Mouse (Mus musculus) colon, adult 2 months (tissue): ENCODE data around the gene Tac2. TPM values are rescaled to one million over a fixed set of nuclear protein-coding genes. Genes with fewer than 3 reads are reported as not detected.

ENCODE experiments used
- polyA plus RNA-seq: library from polyadenylated mRNA; depleted of rRNA; stranded (reverse); fragments of >200 nt; gene quantifications from 2 replicates; pipeline ENCODE4 v1.2.3, GENCODE M21; 2012; rRNA removed

Gene Tac2
- not detected in 2 replicates for polyA plus RNA-seq

DNA sequence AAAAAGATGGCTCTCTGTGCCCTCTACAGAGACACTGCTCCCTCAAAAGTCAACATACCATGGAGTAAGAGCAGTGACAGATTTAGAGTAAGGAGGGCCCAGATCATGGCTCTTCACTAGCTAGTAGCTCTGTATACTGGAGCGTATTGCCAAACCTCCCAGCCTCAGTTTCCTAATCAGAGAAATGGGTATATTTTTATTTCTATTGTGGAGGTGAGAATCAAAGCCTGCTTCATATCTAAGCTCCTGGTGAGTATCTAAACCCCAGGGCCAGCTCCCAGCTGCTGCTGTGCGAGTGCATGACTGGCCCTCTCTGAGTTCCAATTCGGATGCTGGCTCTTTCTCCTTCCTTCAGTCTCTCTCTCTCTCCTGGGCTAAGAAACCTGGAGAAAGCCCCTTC lies at the start of gene Tac2:
Gene Tac2 (plus strand): TSS at position 301 of the 400 bp plus-strand sequence.

DNA sequence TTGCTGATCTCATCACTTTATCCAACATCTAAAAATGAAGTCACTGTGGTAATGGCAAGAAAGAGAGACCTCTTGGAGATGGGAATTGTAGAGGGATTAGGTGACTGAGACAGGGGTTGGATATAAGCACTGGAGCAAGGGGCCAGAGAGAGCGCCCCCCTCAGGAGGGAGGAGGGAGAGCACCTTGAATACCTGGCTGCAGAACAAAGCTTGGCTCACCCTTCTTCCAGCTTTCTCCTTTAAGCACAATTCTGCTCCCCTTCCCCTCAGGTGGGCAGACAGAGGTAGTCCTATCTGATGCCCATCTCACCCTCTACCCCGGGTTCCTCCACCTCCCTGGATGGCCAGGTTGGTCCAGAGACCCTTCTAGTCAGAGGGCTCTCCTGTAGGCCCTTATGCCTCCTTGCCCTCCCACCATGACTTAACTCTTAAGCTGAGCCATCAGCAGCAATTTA lies 19.5 kb upstream of the Tac2 start, which contains the start of gene Myo1a:
Gene Myo1a (plus strand): TSS at position 405 of the 455 bp plus-strand sequence.

DNA sequence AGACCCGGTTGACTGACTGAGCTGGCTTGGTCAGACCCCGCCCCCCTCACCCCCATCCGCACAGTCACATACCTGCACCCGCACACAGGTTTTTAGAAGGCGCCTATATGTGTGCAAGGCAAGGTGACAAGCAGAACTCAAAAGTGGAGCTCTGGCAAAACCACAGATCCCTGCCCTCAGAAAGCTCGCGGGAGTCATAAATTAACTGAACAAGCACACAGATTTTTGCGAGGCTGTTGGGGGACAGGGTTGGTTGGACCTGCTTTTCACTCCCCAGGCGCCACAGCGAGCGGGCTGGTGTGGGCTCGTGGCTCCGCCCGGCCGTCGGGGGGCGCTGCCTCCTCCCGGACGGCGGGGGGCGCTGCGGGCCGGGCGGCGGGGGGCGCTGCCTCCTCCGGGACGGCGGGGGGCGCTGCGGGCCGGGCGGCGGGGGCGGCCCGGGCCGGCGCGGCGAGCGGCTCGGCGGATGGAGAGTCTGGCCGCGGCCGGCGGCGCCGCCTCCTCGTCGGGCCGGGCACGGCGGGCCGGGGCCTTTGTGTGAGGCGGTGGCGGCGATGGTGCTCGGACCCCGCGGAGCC lies 14.9 kb downstream of the Tac2 start, which contains the start of gene Zbtb39:
Gene Zbtb39 (plus strand): TSS at position 456 of the 578 bp plus-strand sequence.

DNA sequence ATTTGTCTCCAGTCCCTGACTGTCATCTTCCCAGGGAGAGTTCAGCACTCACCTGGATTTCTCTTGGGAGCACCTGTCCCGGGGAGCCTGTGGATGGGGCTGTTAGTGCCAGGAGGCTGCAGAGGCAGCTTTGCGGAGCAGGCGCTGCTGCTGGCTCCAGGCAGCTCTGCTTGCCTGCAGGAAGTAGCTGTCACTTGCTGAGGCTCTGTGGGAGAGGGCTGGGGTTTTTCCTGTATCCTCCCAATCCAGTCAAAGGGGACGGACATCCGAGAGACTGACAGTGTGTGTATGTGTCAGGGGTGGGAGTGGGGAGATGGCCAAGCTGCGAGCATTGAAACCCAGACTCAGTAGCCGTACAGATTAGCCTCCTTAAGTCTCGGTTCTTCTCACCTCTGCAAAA lies 27.3 kb downstream of the Tac2 start, which contains the start of gene Gpr182:
Gene Gpr182 (minus strand): TSS at position 185 of the 400 bp plus-strand sequence.

DNA sequence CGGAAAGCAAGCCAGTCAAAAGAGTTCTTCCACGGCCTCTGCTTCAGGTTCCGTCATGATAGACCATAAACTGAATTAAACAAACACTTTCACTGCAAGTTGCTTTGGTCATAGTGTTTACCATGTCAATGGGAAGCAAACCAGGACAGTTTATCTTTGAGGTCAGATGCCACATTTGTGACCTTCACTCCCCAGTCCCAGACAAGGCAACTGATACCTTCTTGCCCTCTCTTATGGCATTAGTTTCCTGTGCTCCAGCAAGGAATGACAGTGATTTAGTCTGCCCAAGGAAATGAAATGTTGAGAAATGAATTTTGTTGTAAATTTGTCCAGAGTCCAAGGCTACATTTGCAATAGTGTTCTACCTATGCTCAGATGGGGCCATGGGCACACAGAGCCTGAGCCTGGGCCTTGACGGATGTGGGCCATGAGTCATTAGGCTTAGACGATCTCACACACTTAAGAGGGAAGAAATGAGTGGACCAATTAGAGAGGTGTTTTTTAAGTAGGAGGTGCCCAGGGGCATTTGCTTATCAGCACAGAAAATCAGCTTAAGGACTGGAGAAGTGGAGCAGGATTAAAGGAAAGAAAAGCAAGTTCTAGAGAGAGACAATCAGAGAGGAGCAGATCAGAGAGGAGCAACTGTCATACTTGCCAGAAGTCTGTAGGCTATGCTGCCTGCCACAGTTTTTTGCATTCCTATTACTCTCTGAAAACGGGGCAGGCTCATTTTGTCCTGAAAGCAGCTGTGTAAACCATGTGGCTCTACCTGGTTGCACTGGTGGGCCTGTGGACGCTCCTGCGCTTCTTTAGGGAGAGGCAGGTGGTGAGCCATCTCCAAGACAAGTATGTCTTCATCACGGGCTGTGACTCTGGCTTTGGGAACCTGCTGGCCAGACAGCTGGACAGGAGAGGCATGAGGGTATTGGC lies 35.2 kb downstream of the Tac2 start, which contains the start of the genes Rdh1 and Rdh16f1:
Gene Rdh1 (plus strand): TSS at position 541 of the 930 bp plus-strand sequence.
Gene Rdh16f1 (plus strand): TSS at position 607 of the 930 bp plus-strand sequence.

DNA sequence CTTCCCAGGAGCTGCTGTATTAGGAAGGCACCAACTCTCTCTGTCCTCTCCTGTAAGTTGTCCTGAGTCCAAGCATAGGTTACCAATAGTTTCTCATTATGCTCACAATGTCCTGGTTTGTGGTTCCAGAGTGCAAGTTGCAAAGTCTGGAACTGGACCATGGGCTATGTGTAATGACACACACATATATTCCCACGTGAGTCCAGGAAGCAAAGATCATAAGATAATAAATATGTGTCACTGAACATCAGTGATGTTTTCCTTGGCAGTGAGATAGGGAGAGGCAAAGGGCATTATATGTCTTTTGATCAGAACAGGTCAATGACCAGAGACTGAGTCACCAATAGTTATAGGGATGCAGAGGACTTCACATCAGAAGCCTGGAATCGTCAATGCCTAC lies 51.7 kb downstream of the Tac2 start, which contains the start of gene Rdh9:
Gene Rdh9 (plus strand): TSS at position 376 of the 400 bp plus-strand sequence.

Other genes with a start within 250 kb of the Tac2 start
- gene Stac3, start 222.8 kb upstream of the Tac2 start, polyA plus RNA-seq, result 0.13 and 1.0 TPM in 2 replicates
- gene Ndufa4l2, start 209.5 kb upstream of the Tac2 start, polyA plus RNA-seq, result 8.9 and 10.9 TPM in 2 replicates
- 40.7 and 44.2 TPM in 2 replicates for gene Shmt2, start 202.0 kb upstream of the Tac2 start, polyA plus RNA-seq
- 0.10 and 0.34 TPM in 2 replicates for gene Nxph4, start 189.9 kb upstream of the Tac2 start, polyA plus RNA-seq
- 138 and 148 TPM in 2 replicates for gene Lrp1, start 103.3 kb upstream of the Tac2 start, polyA plus RNA-seq
- gene Stat6, start 81.5 kb upstream of the Tac2 start, polyA plus RNA-seq, result 65.8 and 79.3 TPM in 2 replicates
- 2.4 TPM in 2 replicates for gene Nemp1, start 57.6 kb upstream of the Tac2 start, polyA plus RNA-seq
- 14.5 and 15.4 TPM in 2 replicates for gene Nab2, start 55.9 kb upstream of the Tac2 start, polyA plus RNA-seq
- gene Myo1a, start 19.3 kb upstream of the Tac2 start, polyA plus RNA-seq, result 132 and 140 TPM in 2 replicates
- gene Zbtb39, start 15.1 kb downstream of the Tac2 start, polyA plus RNA-seq, result 6.9 and 7.8 TPM in 2 replicates
- 1.7 TPM in 2 replicates for gene Gpr182, start 27.3 kb downstream of the Tac2 start, polyA plus RNA-seq
- gene Rdh1, start 35.2 kb downstream of the Tac2 start, polyA plus RNA-seq, result 0.21 and 0.34 TPM in 2 replicates
- gene Rdh16f1, start 35.3 kb downstream of the Tac2 start, polyA plus RNA-seq, result 0.12 and 1.0 TPM in 2 replicates
- 7.8 and 13.4 TPM in 2 replicates for gene Rdh9, start 51.9 kb downstream of the Tac2 start, polyA plus RNA-seq
- 11.2 and 12.1 TPM in 2 replicates for gene Rdh16, start 76.7 kb downstream of the Tac2 start, polyA plus RNA-seq
- gene Rdh19, start 125.5 kb downstream of the Tac2 start, polyA plus RNA-seq, result 0.10 and 0.49 TPM in 2 replicates
- gene Rdh16f2, start 142.0 kb downstream of the Tac2 start, polyA plus RNA-seq, result 0.31 and 1.4 TPM in 2 replicates
- 0.06 and 0.08 TPM in 2 replicates for gene Rdh7, start 164.3 kb downstream of the Tac2 start, polyA plus RNA-seq
- 0.27 TPM in 1 of 2 replicates, not detected in the other for gene Sdr9c7, start 174.0 kb downstream of the Tac2 start, polyA plus RNA-seq